ENCODE assay signal across 8 mouse cellular contexts in genomic region chr2:32156645-32157044, GRCm38 (mm10). TPM values are rescaled to one million over a fixed set of nuclear protein-coding genes. Genes with fewer than 3 reads are reported as not detected.
DNase-seq lines count a peak whose midpoint lies in the region; ATAC-seq and TF ChIP-seq lines count a peak whose summit lies in the region.
"Had no signal": no experiment of that assay in that cellular context is flagged by ENCODE, and none has a peak within 500 bp of the region (broad histone marks: within the 10 kb centered on the region; RNA-seq: fewer than 3 reads in every experiment).

No protein-coding gene starts in this region.

- TF ChIP-seq CTCF in lung, adult 2 months (IDR thresholded peaks at IDR 0.05; ENCODE audit: insufficient read depth, low read length): no peak
- no peak for TF ChIP-seq CTCF in kidney, adult 2 months (conservative IDR thresholded peaks at IDR 0.05; ENCODE audit: insufficient read depth, insufficient read length, low read depth, low read length)

- ATAC-seq in lung, embryonic 16.5 days (ENCODE audit: low read depth): no peak
- no peak; the same call in 1 of the 2 replicates for ATAC-seq in forebrain, embryonic 13.5 days
- ATAC-seq in limb, embryonic 11.5 days (ENCODE audit: insufficient number of reproducible peaks, low FRiP score, low TSS enrichment, low read depth): no peak
- no peak for ATAC-seq in stomach, embryonic 16.5 days (ENCODE audit: insufficient read depth, low FRiP score)

- H3K9me3 ChIP-seq in lung, embryonic 16.5 days (ENCODE audit: control insufficient read depth, low read length): no peaks in the 10 kb centered on the region
- H3K9me3 ChIP-seq in forebrain, embryonic 13.5 days (replicated peaks): no peaks in the 10 kb centered on the region
- H3K9me3 ChIP-seq in limb, embryonic 11.5 days (ENCODE audit: control insufficient read depth, low read length): no peaks in the 10 kb centered on the region
- no peaks in the 10 kb centered on the region for H3K9me3 ChIP-seq in stomach, embryonic 16.5 days (replicated peaks; ENCODE audit: control insufficient read depth, low read length)

- no peak for DNase-seq in lung, adult 2 months
- no peak for DNase-seq in limb, embryonic 11.5 days (ENCODE audit: low spot score)
- DNase-seq in kidney, adult 2 months: no peak
- DNase-seq in urinary bladder, adult 2 months (ENCODE audit: low spot score): no peak
- DNase-seq: right cerebral cortex, postnatal 14 days had no signal

- 34% methylated on average over 10 of the region's 10 CpGs for WGBS in lung, embryonic 16.5 days
- WGBS in lung, adult 2 months: 38% methylated on average over 10 of the region's 10 CpGs
- 70% methylated on average over 10 of the region's 10 CpGs for WGBS in forebrain, embryonic 13.5 days
- WGBS in limb, embryonic 11.5 days: 55% methylated on average over 10 of the region's 10 CpGs
- 34% methylated on average over 10 of the region's 10 CpGs for WGBS in stomach, embryonic 16.5 days
- WGBS in kidney, adult 2 months: 43% methylated on average over 10 of the region's 10 CpGs

- H3K36me3 ChIP-seq in lung, embryonic 16.5 days (ENCODE audit: control insufficient read depth, insufficient read depth, low read length): no peaks in the 10 kb centered on the region
- peaks cover 15% of the 10 kb centered on the region for H3K36me3 ChIP-seq in forebrain, embryonic 13.5 days (ENCODE audit: poor library complexity, severe bottlenecking)
- H3K36me3 ChIP-seq in limb, embryonic 11.5 days (ENCODE audit: control insufficient read depth, insufficient read depth, low read length): no peaks in the 10 kb centered on the region; the same call in 1 of the 2 replicates
- H3K36me3 ChIP-seq in stomach, embryonic 16.5 days (ENCODE audit: control insufficient read depth, insufficient read depth, low read length): no peaks in the 10 kb centered on the region
- H3K36me3 ChIP-seq in kidney, adult 2 months (ENCODE audit: control insufficient read depth, insufficient read depth, low read length): no peaks in the 10 kb centered on the region

- H3K9ac ChIP-seq in lung, embryonic 16.5 days (ENCODE audit: low read length): peak overlapping the region; percentile 27
- H3K9ac ChIP-seq in forebrain, embryonic 13.5 days: peak overlapping the region; percentile 54
- peak overlapping the region; percentile 18; the same call in 1 of the 2 replicates for H3K9ac ChIP-seq in limb, embryonic 11.5 days (ENCODE audit: low read length)
- peak overlapping the region; percentile 40; the same call in 1 of the 2 replicates for H3K9ac ChIP-seq in stomach, embryonic 16.5 days (ENCODE audit: low read length)

- peaks cover 70% of the 10 kb centered on the region for H3K4me1 ChIP-seq in lung, embryonic 16.5 days (replicated peaks; ENCODE audit: control insufficient read depth, insufficient read depth, low read length)
- H3K4me1 ChIP-seq in lung, adult 2 months (ENCODE audit: control insufficient read depth, insufficient read depth, low read length): peaks cover 58% of the 10 kb centered on the region
- peaks cover 85% of the 10 kb centered on the region for H3K4me1 ChIP-seq in forebrain, embryonic 13.5 days
- peaks cover 59% of the 10 kb centered on the region for H3K4me1 ChIP-seq in limb, embryonic 11.5 days (ENCODE audit: control insufficient read depth, insufficient read depth, low read length)
- H3K4me1 ChIP-seq in stomach, embryonic 16.5 days (ENCODE audit: control insufficient read depth, insufficient read depth, low read length): peaks cover 80% of the 10 kb centered on the region
- peaks cover 57% of the 10 kb centered on the region for H3K4me1 ChIP-seq in kidney, adult 2 months (ENCODE audit: control insufficient read depth, insufficient read depth, low read length)

- peak overlapping the region; percentile 56 for H3K27ac ChIP-seq in lung, embryonic 16.5 days (ENCODE audit: low read length)
- peak overlapping the region; percentile 74 for H3K27ac ChIP-seq in forebrain, embryonic 13.5 days
- peak overlapping the region; percentile 74 for H3K27ac ChIP-seq in limb, embryonic 11.5 days (replicated peaks; ENCODE audit: low read depth, low read length)
- peak overlapping the region; percentile 43; the same call in 1 of the 2 replicates for H3K27ac ChIP-seq in stomach, embryonic 16.5 days (ENCODE audit: low read length)
- H3K27ac ChIP-seq in kidney, adult 2 months (ENCODE audit: insufficient read depth, low read depth, low read length): no peak overlapping the region

- no peaks in the 10 kb centered on the region for H3K27me3 ChIP-seq in lung, embryonic 16.5 days (ENCODE audit: control insufficient read depth, insufficient read depth, low read depth, low read length)
- no peaks in the 10 kb centered on the region for H3K27me3 ChIP-seq in forebrain, embryonic 13.5 days
- H3K27me3 ChIP-seq in limb, embryonic 11.5 days (ENCODE audit: control insufficient read depth, insufficient read depth, low read length): no peaks in the 10 kb centered on the region
- no peaks in the 10 kb centered on the region for H3K27me3 ChIP-seq in stomach, embryonic 16.5 days (ENCODE audit: control insufficient read depth, insufficient read depth, low read length)
- H3K27me3 ChIP-seq in kidney, adult 2 months (replicated peaks; ENCODE audit: control insufficient read depth, insufficient read depth, low read length): no peaks in the 10 kb centered on the region

- TF ChIP-seq POLR2A in lung, adult 2 months (IDR thresholded peaks at IDR 0.05; ENCODE audit: borderline replicate concordance, extremely low read depth, low read depth, low read length): no peak
- no peak for TF ChIP-seq POLR2A in kidney, adult 2 months (IDR thresholded peaks at IDR 0.05; ENCODE audit: low read depth, low read length)

- no peak overlapping the region; the same call in 1 of the 2 replicates for H3K4me2 ChIP-seq in lung, embryonic 16.5 days (ENCODE audit: low read depth, low read length)
- H3K4me2 ChIP-seq in forebrain, embryonic 13.5 days: peak overlapping the region; percentile 46
- H3K4me2 ChIP-seq in limb, embryonic 11.5 days (ENCODE audit: low read depth, severe bottlenecking): 0 out of 2 replicates have a peak overlapping the region, but pooled peaks have one; percentile 7
- peak overlapping the region; percentile 5; the same call in 1 of the 2 replicates for H3K4me2 ChIP-seq in stomach, embryonic 16.5 days (ENCODE audit: low read depth, low read length)

- no peak overlapping the region for H3K4me3 ChIP-seq in lung, embryonic 16.5 days (ENCODE audit: low read length)
- no peak overlapping the region for H3K4me3 ChIP-seq in lung, adult 2 months (replicated peaks; ENCODE audit: extremely low read depth, low read depth, low read length)
- no peak overlapping the region for H3K4me3 ChIP-seq in forebrain, embryonic 13.5 days
- no peak overlapping the region for H3K4me3 ChIP-seq in limb, embryonic 11.5 days (ENCODE audit: low read depth, low read length)
- H3K4me3 ChIP-seq in stomach, embryonic 16.5 days (replicated peaks; ENCODE audit: low read length): no peak overlapping the region
- no peak overlapping the region for H3K4me3 ChIP-seq in kidney, adult 2 months (ENCODE audit: insufficient read depth, low read depth, low read length)

RNA-seq across cellular contexts. Expression of gene Prrc2b, which starts 5.8 kb away (rescaled TPM):
- 24.7 and 26.9 TPM in 2 replicates for polyA plus RNA-seq in lung, embryonic 16.5 days (2015; fragmentation: Nextera tagmentation; extraction: Ambion mirVana)
- polyA plus RNA-seq in lung, adult 2 months (2012; rRNA removed): 67.9 and 68.5 TPM in 2 replicates
- 53.0 and 57.4 TPM in 2 replicates for polyA plus RNA-seq in forebrain, embryonic 13.5 days (2015; fragmentation: Nextera tagmentation; extraction: Ambion mirVana)
- 62.5 and 72.5 TPM in 2 replicates for polyA plus RNA-seq in limb, embryonic 11.5 days (2014; fragmentation: Nextera tagmentation; extraction: Ambion mirVana)
- polyA plus RNA-seq in stomach, embryonic 16.5 days (2015; fragmentation: Nextera tagmentation; extraction: Ambion mirVana): 22.7 and 27.3 TPM in 2 replicates
- polyA plus RNA-seq in kidney, adult 2 months (2012; rRNA removed): 42.5 and 43.5 TPM in 2 replicates
- 34.1 and 53.6 TPM in 2 replicates for polyA plus RNA-seq in urinary bladder, adult 2 months (2012; rRNA removed)
